Mouse (Mus musculus): ENCODE results near the gene Fgd6.
A peak's percentile ranks its signal among the peaks of the same experiment; 100 is the strongest.

The Fgd6 gene

GRCm38 (mm10) chr10:94035658-94036374, at the start of gene Fgd6, which contains the start of gene Vezt:
TSS of gene Fgd6 (plus strand) at chr10:94036001.
TSS of gene Vezt (minus strand) at chr10:94035817.
- DNase-seq: peak; percentile 98

- no peak for DNase-seq
Measured at GRCm38 (mm10) chr10:93994136-93994535, 41.7 kb upstream of the Fgd6 start.

- DNase-seq: no peak
Measured at GRCm38 (mm10) chr10:93995100-93995499, 40.7 kb upstream of the Fgd6 start.

DNA sequence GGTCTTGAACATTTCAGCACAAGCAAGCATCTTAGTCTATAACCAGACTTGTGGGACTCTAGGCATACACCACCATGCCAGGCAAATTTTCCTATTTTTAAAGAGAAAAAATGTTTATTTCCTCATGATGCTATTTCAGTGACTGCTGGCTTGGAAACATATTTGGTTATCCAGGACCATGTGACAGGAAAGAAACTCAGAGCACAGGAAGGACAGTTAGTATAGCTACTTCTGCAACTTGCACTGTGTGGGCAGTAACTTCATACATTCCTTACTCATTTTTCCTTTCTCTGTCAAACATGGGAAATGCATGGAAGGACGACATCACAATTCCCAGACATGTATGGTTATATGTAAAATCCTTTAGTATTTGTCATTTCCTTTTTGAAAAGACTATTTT, 36.4 kb upstream of the Fgd6 start:
- DNase-seq: no peak

DNA sequence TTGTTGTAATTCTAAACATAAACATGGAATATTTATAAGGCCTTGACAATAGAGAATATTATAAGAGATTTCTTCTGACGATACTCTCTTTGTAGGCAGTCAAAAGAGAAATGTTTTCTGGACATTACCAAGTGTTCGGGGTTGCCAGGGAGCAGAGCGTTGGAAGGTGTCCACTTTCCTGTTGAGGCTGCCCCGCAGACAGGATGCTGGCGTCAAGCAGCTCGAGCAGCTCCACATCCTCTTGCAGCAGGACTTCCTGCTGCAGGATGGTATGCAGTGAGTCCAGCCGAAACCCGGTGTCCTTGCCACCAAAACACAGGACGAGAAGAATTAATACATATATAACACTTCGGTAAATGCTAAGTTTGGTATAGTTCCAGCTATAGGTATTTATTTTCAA, 35.6 kb upstream of the Fgd6 start:
- DNase-seq: peak; percentile 24 to 33

DNA sequence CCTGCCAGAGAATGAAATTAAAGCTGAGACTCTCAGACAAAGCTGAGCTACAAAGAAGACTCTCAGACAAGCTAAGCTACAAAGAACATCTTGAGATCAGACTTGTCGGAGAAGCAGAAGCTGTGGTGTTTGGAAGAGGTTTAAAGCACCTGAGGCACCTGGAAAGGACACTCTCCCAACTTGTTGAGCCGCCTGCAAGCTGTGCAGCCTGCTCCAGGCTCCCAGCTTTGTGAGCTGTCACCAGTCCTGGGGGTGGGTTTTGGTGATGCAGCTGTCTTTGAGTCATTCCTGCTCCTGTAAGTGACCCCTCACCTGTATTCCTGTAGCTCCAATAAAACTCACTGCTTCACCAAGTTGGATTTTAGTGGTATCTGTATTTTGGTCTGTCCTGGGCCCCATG, 27.4 kb upstream of the Fgd6 start:
- DNase-seq: no peak

DNA sequence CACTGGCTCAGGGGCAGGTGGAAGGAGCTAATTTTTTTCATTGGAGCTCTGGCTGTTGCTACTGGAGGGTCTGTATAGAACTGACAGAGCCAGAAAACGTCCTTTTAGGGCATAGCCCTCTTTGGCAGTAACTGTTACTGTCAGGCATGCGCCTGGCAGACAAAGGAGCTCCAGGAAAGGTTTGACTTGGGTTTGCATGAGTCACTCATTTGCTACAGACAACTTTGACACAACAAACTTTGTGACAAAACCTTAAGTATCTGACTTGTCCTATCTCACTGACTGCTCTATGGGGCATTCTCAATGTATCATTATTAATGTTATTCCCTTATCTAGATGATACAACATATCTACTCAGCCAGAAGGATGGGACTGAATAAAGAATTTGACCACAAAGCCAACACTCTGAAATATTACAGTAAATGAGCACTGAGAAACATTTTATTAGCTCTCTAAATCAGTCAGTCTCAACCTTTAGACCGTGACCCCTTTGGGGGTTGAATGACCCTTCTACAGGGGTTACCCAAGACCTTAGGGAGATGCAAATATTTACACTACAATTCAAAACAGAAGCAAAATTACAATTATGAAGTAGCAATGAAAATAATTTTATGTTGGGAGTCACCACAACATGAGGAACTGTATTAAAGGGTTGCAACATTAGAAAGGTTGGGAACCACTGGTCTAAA, 25.7 kb upstream of the Fgd6 start:
- no peak for DNase-seq

DNA sequence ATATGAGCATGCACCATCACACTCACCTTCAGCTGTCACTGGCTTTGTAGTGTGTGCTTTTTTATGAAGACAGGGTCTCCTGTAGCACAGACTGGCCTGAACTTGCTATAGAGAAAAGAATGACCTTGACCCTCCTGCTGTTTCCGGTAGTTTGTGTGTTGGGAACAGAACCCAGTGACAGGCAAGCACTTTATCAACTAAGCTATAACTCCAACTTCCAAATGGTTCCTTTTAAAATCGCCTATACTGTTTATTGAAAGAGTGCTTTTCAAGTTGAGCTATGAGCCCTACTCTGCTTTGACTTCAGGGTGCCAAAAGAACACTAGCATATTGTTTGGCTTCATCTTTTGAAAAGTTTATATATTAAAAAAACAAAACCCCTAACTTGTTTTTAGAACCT, 24.8 kb upstream of the Fgd6 start:
- DNase-seq: no peak

- DNase-seq: peak; percentile 42 to 66
Measured at GRCm38 (mm10) chr10:94013196-94013595, 22.6 kb upstream of the Fgd6 start.

GRCm38 (mm10) chr10:94014200-94014599, 21.6 kb upstream of the Fgd6 start:
- peak in 1 of 2 experiments; percentile 7 for DNase-seq

GRCm38 (mm10) chr10:94017455-94017854, 18.3 kb upstream of the Fgd6 start:
- DNase-seq: no peak

DNA sequence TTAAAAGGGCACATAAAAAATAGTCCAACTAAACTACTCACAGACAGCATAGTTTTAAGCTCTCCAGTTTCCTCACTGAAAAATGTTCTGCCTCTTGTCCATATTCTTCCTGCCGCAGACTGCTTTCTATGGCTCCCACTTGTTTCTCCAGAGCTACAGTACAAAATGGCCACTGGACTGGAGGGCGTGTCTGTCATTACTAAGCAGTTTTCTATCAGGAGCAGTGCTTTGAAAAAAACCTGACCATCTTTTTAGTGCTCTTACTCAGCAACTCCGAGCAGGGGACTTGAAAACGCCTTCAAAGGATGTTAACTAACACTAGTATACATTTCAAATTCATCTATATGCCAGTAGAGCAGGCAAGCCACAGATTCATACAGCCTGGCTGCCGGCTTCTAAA, 15.2 kb upstream of the Fgd6 start:
- DNase-seq: peak; percentile 12 to 21

DNA sequence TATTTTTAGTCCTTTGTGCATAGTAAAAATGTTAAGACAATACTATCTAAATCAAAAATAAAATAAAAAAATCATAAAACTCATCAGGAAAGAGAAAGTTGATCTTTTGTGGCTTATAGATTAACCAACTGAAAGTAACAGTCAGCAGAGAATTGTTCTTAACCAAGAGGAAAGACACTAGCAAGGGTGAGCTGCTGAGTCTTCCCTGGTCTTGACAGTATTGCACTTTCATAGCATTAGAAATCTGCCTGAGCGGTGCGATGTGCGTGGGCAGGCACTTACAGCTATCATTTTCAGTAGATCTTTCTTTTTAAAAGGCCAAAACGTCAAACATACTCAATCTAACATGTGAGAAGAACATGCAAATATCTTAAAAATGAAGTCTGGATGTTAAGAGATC, 14.7 kb upstream of the Fgd6 start:
- DNase-seq: no peak

- DNase-seq: no peak
Measured at GRCm38 (mm10) chr10:94025079-94025478, 10.7 kb upstream of the Fgd6 start.

- no peak for DNase-seq
Measured at GRCm38 (mm10) chr10:94028493-94028892, 7.3 kb upstream of the Fgd6 start.

DNA sequence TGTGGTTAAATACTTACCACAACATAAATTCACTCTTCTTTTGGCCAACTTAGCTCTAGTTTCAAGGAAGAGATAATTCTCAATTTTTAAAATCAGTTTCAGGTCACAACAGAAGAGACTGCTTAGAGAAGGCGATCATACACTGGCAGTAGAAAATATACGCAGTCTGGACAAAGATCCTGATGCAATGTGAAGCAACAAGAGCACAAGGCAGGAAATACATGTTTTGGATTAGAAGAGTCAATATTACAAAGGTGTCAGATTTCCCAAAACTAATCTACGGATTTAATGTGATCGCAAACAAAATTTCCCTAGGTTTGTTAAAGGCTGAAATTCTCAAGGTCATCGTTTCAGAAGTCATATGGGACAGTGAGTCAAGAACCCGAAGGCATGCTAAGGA, 4.6 kb upstream of the Fgd6 start:
- no peak for DNase-seq

- DNase-seq: peak; percentile 56 to 65
Measured at GRCm38 (mm10) chr10:94034876-94035657, 734 bp upstream of the Fgd6 start.

- DNase-seq: peak in 1 of 2 experiments; percentile 16
Measured at GRCm38 (mm10) chr10:94036375-94036758, 566 bp downstream of the Fgd6 start.

GRCm38 (mm10) chr10:94037196-94037595, 1.4 kb downstream of the Fgd6 start:
- no peak for DNase-seq

DNA sequence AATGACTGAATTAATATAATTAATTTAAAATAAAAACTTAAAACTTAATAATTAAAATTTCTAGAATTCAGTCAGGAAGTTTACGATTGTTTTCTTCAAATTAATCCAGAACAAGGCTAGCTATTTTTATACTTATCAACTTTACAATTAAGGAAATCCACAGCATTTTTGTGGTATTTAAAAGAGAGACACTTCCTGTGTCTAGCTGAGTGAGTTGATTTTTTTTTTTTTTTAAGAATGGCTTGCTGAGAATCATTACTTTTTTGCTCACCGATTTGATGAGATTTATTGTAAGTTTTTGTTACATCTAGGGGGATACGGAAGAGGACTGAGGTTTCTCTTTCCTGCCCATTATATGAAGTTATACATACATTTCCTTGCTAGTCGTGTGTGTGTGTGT, 1.8 kb downstream of the Fgd6 start:
- DNase-seq: no peak

DNA sequence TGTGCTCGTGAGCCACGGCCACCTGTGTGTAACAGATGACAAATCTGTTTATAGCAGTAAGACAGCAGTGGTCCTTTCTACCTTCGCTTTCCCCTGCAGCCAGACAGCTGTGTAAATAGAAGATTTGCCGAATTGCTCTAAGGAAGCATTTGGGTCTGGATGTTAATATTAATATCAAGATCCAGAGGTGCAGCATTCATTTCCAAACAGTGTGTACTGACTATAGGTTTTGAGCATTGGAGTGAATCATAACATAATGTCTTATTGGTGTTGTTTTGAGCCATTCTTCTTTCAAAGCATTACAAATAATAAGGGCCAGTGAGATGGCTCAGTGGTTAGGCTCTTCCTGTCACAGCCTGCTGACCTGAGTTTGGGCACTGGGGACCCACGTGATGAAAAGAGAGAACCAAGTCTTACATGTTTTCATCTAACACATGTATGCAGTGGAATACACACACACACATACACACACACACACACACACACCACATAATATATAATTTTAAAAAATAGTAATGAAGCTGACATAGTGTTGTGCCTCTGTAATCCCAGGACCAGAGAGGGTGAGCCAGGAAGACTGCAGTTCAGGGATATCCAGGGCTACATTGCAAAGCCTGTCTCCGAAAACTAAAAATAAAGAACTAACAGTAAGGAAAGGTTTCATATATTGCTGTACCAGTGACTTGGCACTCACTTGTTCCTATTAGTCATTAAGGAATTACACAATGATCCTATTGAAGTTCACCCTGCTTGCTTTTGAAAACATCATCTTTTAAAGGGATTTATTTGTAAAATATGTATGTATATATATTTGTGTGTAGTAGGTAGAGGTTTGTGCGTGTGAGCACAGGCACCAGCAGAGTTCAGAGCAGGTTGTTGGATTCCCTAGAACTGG, 2.8 kb downstream of the Fgd6 start:
- DNase-seq: no peak

DNA sequence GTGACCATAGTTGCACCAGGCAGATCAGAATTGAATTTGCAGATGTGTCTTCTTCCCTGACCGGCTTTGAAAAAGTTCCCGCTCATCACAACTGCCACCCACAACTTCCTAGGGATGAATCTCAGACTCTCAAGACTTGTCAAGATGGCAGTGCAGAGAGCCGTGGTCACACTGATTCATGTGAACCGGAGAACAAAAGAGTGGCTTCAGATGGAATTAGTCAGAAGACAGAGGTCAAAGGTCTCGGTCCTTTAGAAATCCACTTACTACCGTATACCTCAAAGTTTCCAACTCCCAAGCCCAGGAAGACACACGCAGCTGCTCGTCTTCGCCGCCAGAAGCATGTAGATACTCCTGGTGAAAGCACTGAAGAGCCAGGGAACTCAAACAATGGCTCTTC, 8.1 kb downstream of the Fgd6 start:
- no peak for DNase-seq

DNA sequence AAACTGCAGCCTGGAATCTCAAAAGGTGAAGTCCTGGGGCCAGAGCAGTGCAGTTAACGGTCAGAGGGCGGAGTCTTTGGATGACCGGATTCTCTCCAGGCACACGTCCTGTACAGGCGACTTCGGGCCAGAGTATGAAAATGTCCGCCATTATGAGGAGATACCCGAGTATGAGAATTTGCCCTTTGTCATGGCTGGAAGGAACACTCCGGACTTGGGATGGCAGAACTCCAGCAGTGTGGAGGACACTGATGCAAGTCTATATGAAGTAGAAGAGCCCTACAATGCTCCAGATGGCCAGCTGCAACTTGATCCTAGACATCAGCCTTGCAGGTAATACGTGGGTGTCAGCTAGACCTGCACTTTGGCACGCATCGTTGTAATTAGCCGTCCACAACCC, 9.5 kb downstream of the Fgd6 start:
- DNase-seq: no peak
